Mouse (Mus musculus) hindbrain, postnatal 0 days (tissue): Measurements from ENCODE around the gene Cdk8. TPM values are rescaled to one million over a fixed set of nuclear protein-coding genes. Genes with fewer than 3 reads are reported as not detected.

Experiments used
- ATAC-seq: fragments of 200-750 bp; cut with Nextera tagmentation; 2 replicates; pipeline ENCODE4 v1.8.0; 2017; ENCODE audit warnings: mild to moderate bottlenecking, moderate TSS enrichment, moderate library complexity
- DNase-seq: peaks from one replicate; pipeline ENCODE4 v3.0.0-alpha.2; 2015; ENCODE audit warnings: low spot score
- H3K27ac ChIP-seq: fragments of 300-500 bp; sonication (generic); 2 replicates; pipeline ENCODE4 v1.5.1; 2014; ENCODE audit warnings: mild to moderate bottlenecking
- H3K27me3 ChIP-seq: fragments of 300-500 bp; sonication (generic); 2 replicates; pipeline ENCODE4 v1.6.1; 2014; ENCODE audit warnings: low read length, mixed read lengths; ENCODE audit not compliant: insufficient read depth
- H3K36me3 ChIP-seq: fragments of 300-500 bp; sonication (generic); 2 replicates; pipeline ENCODE4 v1.6.1; 2014; ENCODE audit warnings: low read length, mixed read lengths; ENCODE audit not compliant: insufficient read depth
- H3K4me1 ChIP-seq: fragments of 300-500 bp; sonication (generic); 2 replicates; pipeline ENCODE4 v1.6.1; 2014; ENCODE audit warnings: antibody characterized with exemption, low read length, mixed read lengths; ENCODE audit not compliant: insufficient read depth
- H3K4me2 ChIP-seq: fragments of 300-500 bp; sonication (generic); 2 replicates; pipeline ENCODE4 v1.6.1; 2014; ENCODE audit warnings: low read depth, mild to moderate bottlenecking, low read length, moderate library complexity, mixed read lengths
- H3K4me3 ChIP-seq: fragments of 300-500 bp; sonication (generic); 2 replicates; pipeline ENCODE4 v1.5.1; 2014; ENCODE audit warnings: low read length
- H3K9ac ChIP-seq: fragments of 300-500 bp; sonication (generic); replicated peaks from 2 replicates; pipeline ENCODE4 v1.6.1; 2014; ENCODE audit warnings: mild to moderate bottlenecking, low read length, moderate library complexity, mixed read lengths
- H3K9me3 ChIP-seq: fragments of 300-500 bp; sonication (generic); 2 replicates; pipeline ENCODE4 v1.6.1; 2016; ENCODE audit warnings: low read length, mixed read lengths
- CTCF ChIP-seq: IDR thresholded peaks from 2 replicates; pipeline ENCODE4 v1.5.1; 2016; ENCODE audit warnings: antibody characterized with exemption, control low read depth, low read depth
- WGBS: fragments of 180-500 bp; shearing (Covaris S2); extraction: QIAGEN DNeasy Blood & Tissue Kit; methylation state at CpG from one replicate; pipeline ENCODE4 v1.1.7; 2014; 5-methylcytosine and 5-hydroxymethylcytosine counted together
- polyA plus RNA-seq: library from polyadenylated mRNA; unstranded; fragments of >200 nt; fragmentation: Nextera tagmentation; extraction: Ambion mirVana; gene quantifications from 2 replicates; pipeline ENCODE4 v1.2.1, GENCODE M21; 2015
- total RNA-seq: library from RNA; depleted of rRNA; stranded (reverse); fragments of >200 nt; gene quantifications from 2 replicates; pipeline ENCODE4 v1.2.3, GENCODE M21; 2014

Cdk8 gene
- total and polyA plus RNA-seq, 2 experiments from 2014 or later: 13.2 to 33.8 TPM

DNA sequence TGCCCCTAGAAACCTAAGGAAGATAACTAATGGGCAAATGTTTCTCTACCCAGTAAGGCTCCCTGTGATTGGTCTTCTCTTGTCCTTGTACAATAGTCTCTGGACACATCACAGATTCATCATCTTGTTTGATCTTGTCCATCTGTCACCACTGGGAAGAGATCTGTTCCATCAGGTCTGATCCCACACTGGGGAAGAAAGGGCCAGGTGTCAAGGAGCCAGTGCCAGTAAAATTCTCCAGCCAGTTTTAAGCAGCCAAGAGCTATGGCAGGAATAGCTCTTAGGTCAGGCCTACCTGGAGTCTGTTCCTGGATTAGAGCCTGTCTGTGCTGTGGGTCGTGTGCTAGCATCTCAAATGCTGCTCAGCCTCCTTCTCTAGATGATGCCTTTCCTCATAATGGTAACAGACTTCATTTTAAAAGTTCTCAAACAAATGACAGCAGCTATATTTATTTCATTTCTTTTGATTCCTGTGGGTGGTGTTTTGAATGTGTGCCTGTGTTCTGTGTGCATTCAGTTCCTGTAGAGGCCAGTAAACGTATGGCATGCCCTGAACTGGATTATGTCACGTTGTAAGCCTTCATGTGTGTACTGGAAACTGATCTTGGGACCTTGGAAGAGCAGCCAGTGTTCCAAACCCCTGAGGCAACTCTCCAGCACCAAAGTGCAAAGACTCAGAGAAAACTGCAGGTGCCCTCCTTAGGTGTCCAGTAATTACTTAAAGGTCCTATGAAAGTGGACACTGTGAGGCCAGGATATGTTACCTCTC, 40.3 kb upstream of the Cdk8 start:
- TF ChIP-seq CTCF: no peak
- Histone ChIP-seq H3K27me3 (no peaks in the 10 kb centered on the region), H3K4me1 (no peaks in the 10 kb centered on the region), H3K9me3 (0 out of 2 replicates have a peak, but pooled peaks cover 2% of the 10 kb centered on the region), H3K4me2 (no peak overlapping the region), H3K27ac (no peak overlapping the region), H3K4me3 (no peak overlapping the region), H3K36me3 (no peaks in the 10 kb centered on the region), H3K9ac (no peak overlapping the region)
- no peak for DNase-seq
- no peak for ATAC-seq
- 63% methylated on average over 3 of the region's 3 CpGs for WGBS

DNA sequence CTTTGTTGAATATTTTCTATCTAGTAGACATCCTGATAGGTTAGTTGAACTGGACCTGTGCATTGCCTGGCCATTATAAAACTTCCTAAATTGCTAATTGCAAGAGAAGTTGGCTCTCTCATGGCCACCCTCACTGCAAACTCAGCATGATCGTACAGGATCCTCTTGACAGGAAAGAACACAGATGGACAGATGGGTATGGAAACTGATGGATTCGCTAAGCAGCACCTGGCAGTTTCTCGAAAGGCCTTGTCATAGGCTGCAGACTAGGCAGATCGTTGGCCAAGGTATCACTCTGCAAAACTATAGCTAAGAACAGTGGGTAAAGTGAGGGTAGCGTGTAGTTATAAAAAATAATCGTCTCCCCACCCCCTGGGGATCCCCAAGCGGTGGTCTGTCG, 37.7 kb upstream of the Cdk8 start:
- Histone ChIP-seq H3K27ac (no peak overlapping the region), H3K4me3 (no peak overlapping the region), H3K9me3 (0 out of 2 replicates have a peak, but pooled peaks cover 2% of the 10 kb centered on the region), H3K4me1 (no peaks in the 10 kb centered on the region), H3K4me2 (no peak overlapping the region), H3K36me3 (no peaks in the 10 kb centered on the region), H3K27me3 (no peaks in the 10 kb centered on the region), H3K9ac (no peak overlapping the region)
- no peak for DNase-seq
- TF ChIP-seq CTCF: no peak
- 87% methylated on average over 8 of the region's 8 CpGs for WGBS
- ATAC-seq: no peak

DNA sequence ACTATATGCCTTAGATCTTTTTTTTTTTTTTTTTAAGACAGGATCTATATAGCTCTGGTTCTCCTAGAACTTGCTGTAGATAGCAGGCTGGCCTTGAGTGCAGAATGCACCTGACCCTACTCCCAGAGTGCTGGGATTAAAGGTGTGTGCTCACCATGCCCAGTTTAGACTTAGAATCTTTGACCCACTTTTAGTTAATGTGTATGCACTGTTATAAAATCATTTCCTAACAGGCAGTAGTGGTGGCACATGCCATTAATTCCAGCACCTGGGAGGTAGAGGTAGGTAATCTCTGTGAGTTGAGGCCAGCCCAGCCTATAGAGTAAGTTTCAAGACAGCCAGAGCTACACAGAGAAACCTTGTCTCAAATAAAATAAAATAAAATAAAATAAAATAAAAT, 32.0 kb upstream of the Cdk8 start:
- DNase-seq: no peak
- ATAC-seq: no peak
- H3K9ac ChIP-seq: no peak overlapping the region

DNA sequence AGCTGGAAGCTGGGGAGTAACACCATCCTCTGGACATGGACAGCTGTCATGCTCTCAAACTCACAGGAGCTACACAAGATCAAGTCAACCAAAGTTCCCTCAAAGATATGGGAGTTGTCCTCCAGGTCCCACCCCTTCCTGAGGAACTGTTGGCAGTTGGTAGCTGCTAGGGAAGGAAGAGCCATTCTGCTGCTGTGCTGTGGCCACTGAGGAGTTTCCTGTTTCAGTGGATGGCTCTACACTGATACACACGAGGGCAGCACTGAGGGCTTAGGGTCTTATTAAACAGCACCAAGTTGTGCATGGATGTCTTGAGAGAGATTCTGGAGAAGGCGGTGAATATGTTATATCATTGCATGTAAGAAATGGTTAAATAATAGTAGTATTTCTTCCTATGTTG, 31.5 kb upstream of the Cdk8 start:
- DNase-seq (no peak), ATAC-seq (no peak)
- no peaks in the 10 kb centered on the region for H3K27me3 ChIP-seq
- 88% methylated on average over 2 of the region's 2 CpGs for WGBS
- 0 out of 2 replicates have a peak, but pooled peaks cover 1% of the 10 kb centered on the region for H3K9me3 ChIP-seq
- no peaks in the 10 kb centered on the region for H3K4me1 ChIP-seq
- H3K4me2 ChIP-seq: no peak overlapping the region
- H3K27ac ChIP-seq: no peak overlapping the region
- no peak overlapping the region for H3K4me3 ChIP-seq
- TF ChIP-seq CTCF: no peak
- no peak overlapping the region for H3K9ac ChIP-seq
- H3K36me3 ChIP-seq: peaks cover 16% of the 10 kb centered on the region; the same call in 1 of the 2 replicates

More for the DNA sequence above, 32.0 kb upstream of the Cdk8 start:
- no peaks in the 10 kb centered on the region for H3K4me1 ChIP-seq
- no peak for TF ChIP-seq CTCF
- no peak overlapping the region for H3K27ac ChIP-seq
- 0 out of 2 replicates have a peak, but pooled peaks cover 2% of the 10 kb centered on the region for H3K9me3 ChIP-seq
- H3K4me3 ChIP-seq: no peak overlapping the region
- H3K27me3 ChIP-seq: no peaks in the 10 kb centered on the region
- H3K36me3 ChIP-seq: peaks cover 11% of the 10 kb centered on the region; the same call in 1 of the 2 replicates
- no peak overlapping the region for H3K4me2 ChIP-seq

DNA sequence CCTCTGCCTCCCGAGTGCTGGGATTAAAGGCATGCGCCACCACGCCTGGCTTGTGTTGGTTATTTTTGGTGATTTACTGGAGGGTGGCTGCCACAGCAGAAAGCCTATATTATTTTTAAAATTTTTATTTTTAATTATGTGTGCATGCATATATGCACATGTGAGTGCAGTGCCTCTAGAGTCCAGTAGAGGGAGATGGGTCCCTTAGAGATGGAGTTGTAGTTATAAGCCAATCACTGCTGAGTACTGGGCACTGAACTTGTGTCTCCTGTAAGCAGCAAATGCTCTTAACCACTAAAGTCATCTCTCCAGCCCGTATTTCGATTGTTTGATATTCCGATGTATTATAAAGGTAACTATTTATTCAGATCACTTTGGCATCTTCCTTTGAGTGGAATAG, 30.4 kb upstream of the Cdk8 start:
- Histone ChIP-seq H3K4me1 (no peaks in the 10 kb centered on the region), H3K27me3 (no peaks in the 10 kb centered on the region), H3K36me3 (peaks cover 26% of the 10 kb centered on the region), H3K9me3 (no peaks in the 10 kb centered on the region), H3K27ac (no peak overlapping the region), H3K4me3 (no peak overlapping the region), H3K9ac (no peak overlapping the region), H3K4me2 (no peak overlapping the region)
- no peak for DNase-seq
- no peak for TF ChIP-seq CTCF
- 97% methylated on average over 6 of the region's 6 CpGs for WGBS
- ATAC-seq: no peak

DNA sequence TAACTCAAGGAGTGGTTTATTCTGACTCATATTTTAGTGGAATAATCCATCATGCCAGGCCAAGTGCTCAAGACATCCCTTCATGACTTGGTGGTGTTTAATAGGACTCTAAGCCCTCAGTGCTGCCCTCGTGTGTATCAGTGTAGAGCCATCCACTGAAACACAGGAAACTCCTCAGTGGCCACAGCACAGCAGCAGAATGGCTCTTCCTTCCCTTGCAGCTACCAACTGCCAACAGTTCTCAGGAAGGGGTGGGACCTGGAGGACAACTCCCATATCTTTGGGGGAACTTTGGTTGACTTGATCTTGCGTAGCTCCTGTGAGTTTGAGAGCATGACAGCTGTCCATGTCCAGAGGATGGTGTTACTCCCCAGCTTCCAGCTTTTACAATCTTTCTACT, 27.1 kb upstream of the Cdk8 start:
- no peak overlapping the region for H3K4me3 ChIP-seq
- H3K9ac ChIP-seq: no peak overlapping the region
- ATAC-seq (no peak), DNase-seq (no peak)
- no peaks in the 10 kb centered on the region for H3K9me3 ChIP-seq
- H3K27ac ChIP-seq: no peak overlapping the region
- no peaks in the 10 kb centered on the region for H3K27me3 ChIP-seq
- no peak overlapping the region for H3K4me2 ChIP-seq
- WGBS: 89% methylated on average over 2 of the region's 2 CpGs
- no peaks in the 10 kb centered on the region for H3K4me1 ChIP-seq
- H3K36me3 ChIP-seq: peaks cover 50% of the 10 kb centered on the region
- TF ChIP-seq CTCF: no peak

DNA sequence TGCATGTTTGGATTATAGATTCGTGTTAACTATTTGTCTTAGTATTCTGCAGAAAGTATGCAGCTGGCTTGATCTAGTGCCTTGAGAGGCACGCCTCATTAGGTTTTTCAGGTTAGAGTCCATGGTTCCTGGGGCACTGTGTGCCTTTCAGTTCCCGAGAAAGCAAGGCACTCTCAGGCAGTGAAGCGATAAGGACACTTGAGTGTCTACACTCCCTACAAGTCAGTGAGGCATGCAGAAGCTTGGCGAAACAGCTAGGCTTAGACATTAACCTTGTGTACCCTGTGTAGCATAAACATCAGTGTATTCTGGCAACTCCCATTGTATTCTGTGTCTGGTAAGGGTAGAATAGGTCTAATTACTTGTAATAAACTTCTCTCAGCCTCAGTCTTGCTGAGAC, 25.5 kb upstream of the Cdk8 start:
- Histone ChIP-seq H3K4me3 (no peak overlapping the region), H3K27me3 (no peaks in the 10 kb centered on the region), H3K27ac (no peak overlapping the region), H3K9me3 (no peaks in the 10 kb centered on the region), H3K9ac (no peak overlapping the region), H3K36me3 (peaks cover 61% of the 10 kb centered on the region), H3K4me2 (no peak overlapping the region), H3K4me1 (no peaks in the 10 kb centered on the region)
- WGBS: 92% methylated on average over 5 of the region's 5 CpGs
- DNase-seq (no peak), ATAC-seq (no peak)
- TF ChIP-seq CTCF: no peak
